Mouse (Mus musculus) lung, embryonic 14.5 days (tissue): ENCODE measurements at regions not wholly inside any gene's neighbourhood (a gene's known extent, or its start where the extent isn't known, plus 50 kb on each side); places are given as distances from the start of the nearest gene placed in this dataset.

ENCODE experiments used
- ATAC-seq: fragments of 200-750 bp; cut with Nextera tagmentation; 2 replicates; pipeline ENCODE4 v1.8.0; 2017; ENCODE audit warnings: mild to moderate bottlenecking, moderate TSS enrichment, moderate library complexity; ENCODE audit not compliant: insufficient read depth
- DNase-seq: peaks from one replicate; pipeline ENCODE4 v3.0.0-alpha.2; 2015
- H3K27ac ChIP-seq: fragments of 300-500 bp; sonication (generic); 2 replicates; pipeline ENCODE4 v1.5.1; 2014; ENCODE audit warnings: low read depth, mild to moderate bottlenecking, moderate library complexity
- H3K27me3 ChIP-seq: fragments of 300-500 bp; sonication (generic); 2 replicates; pipeline ENCODE4 v1.6.1; 2014; ENCODE audit warnings: low read length, control low read depth; ENCODE audit not compliant: insufficient read depth
- H3K36me3 ChIP-seq: fragments of 300-500 bp; sonication (generic); 2 replicates; pipeline ENCODE4 v1.6.1; 2014; ENCODE audit warnings: control low read depth; ENCODE audit not compliant: insufficient read depth
- H3K4me1 ChIP-seq: fragments of 300-500 bp; sonication (generic); 2 replicates; pipeline ENCODE4 v1.6.1; 2014; ENCODE audit warnings: antibody characterized with exemption, control low read depth; ENCODE audit not compliant: insufficient read depth
- H3K4me2 ChIP-seq: fragments of 300-500 bp; sonication (generic); 2 replicates; pipeline ENCODE4 v1.6.1; 2014; ENCODE audit warnings: mild to moderate bottlenecking
- H3K4me3 ChIP-seq: fragments of 300-500 bp; sonication (generic); 2 replicates; pipeline ENCODE4 v1.5.1; 2014; ENCODE audit warnings: low read depth, low read length
- H3K9ac ChIP-seq: fragments of 300-500 bp; sonication (generic); 2 replicates; pipeline ENCODE4 v1.6.1; 2014
- H3K9me3 ChIP-seq: fragments of 300-500 bp; sonication (generic); 2 replicates; pipeline ENCODE4 v1.6.1; 2016; ENCODE audit warnings: low read depth, low read length, control low read depth
- CTCF ChIP-seq: IDR thresholded peaks from 2 replicates; pipeline ENCODE4 v1.5.1; 2016; ENCODE audit warnings: antibody characterized with exemption, low read depth
- WGBS: fragments of 180-500 bp; shearing (Covaris S2); extraction: QIAGEN DNeasy Blood & Tissue Kit; methylation state at CpG from one replicate; pipeline ENCODE4 v1.1.7; 2014; 5-methylcytosine and 5-hydroxymethylcytosine counted together

- Histone ChIP-seq H3K36me3 (no peaks in the 10 kb centered on the region), H3K27me3 (no peaks in the 10 kb centered on the region), H3K4me1 (no peaks in the 10 kb centered on the region), H3K9ac (no peak overlapping the region), H3K27ac (no peak overlapping the region), H3K4me3 (no peak overlapping the region), H3K4me2 (no peak overlapping the region), H3K9me3 (no peaks in the 10 kb centered on the region)
- no peak for TF ChIP-seq CTCF
- WGBS: 84% methylated on average over 3 of the region's 3 CpGs
- DNase-seq (no peak), ATAC-seq (no peak)
Measured at GRCm38 (mm10) chr1:39091638-39092037, 101.9 kb upstream of the Npas2 start.

- Histone ChIP-seq H3K36me3 (no peaks in the 10 kb centered on the region), H3K4me3 (no peak overlapping the region), H3K9me3 (no peaks in the 10 kb centered on the region), H3K4me1 (no peaks in the 10 kb centered on the region), H3K27me3 (no peaks in the 10 kb centered on the region), H3K4me2 (no peak overlapping the region), H3K27ac (no peak overlapping the region), H3K9ac (no peak overlapping the region)
- 73% methylated on average over 4 of the region's 4 CpGs for whole genome bisulfite sequencing
- ATAC-seq (no peak), DNase-seq (no peak)
- TF ChIP-seq CTCF: no peak
Measured at GRCm38 (mm10) chr1:39093291-39093690, 100.2 kb upstream of the Npas2 start.

- no peaks in the 10 kb centered on the region for H3K9me3 ChIP-seq
- TF ChIP-seq CTCF: no peak
- no peak overlapping the region for H3K4me2 ChIP-seq
- ATAC-seq (no peak), DNase-seq (no peak)
- 76% methylated on average over 8 of the region's 8 CpGs for WGBS
- no peak overlapping the region for H3K9ac ChIP-seq
- H3K4me3 ChIP-seq: no peak overlapping the region
- no peaks in the 10 kb centered on the region for H3K36me3 ChIP-seq
- no peaks in the 10 kb centered on the region for H3K27me3 ChIP-seq
- no peaks in the 10 kb centered on the region for H3K4me1 ChIP-seq
- no peak overlapping the region for H3K27ac ChIP-seq
Measured at GRCm38 (mm10) chr1:39094001-39094400, 99.5 kb upstream of the Npas2 start.

GRCm38 (mm10) chr1:39095901-39096300 is 97.6 kb upstream of the Npas2 start:
- Histone ChIP-seq H3K9me3 (no peaks in the 10 kb centered on the region), H3K4me3 (no peak overlapping the region), H3K4me2 (no peak overlapping the region), H3K27me3 (no peaks in the 10 kb centered on the region), H3K27ac (no peak overlapping the region), H3K9ac (no peak overlapping the region), H3K4me1 (no peaks in the 10 kb centered on the region), H3K36me3 (no peaks in the 10 kb centered on the region)
- no peak for TF ChIP-seq CTCF
- ATAC-seq (no peak), DNase-seq (no peak)
- WGBS: 90% methylated on average over 8 of the region's 8 CpGs

- H3K36me3 ChIP-seq: no peaks in the 10 kb centered on the region
- 79% methylated on average over 3 of the region's 3 CpGs for WGBS
- no peak overlapping the region for H3K4me2 ChIP-seq
- H3K27me3 ChIP-seq: no peaks in the 10 kb centered on the region
- DNase-seq (no peak), ATAC-seq (no peak)
- no peak for TF ChIP-seq CTCF
- no peaks in the 10 kb centered on the region for H3K9me3 ChIP-seq
- H3K27ac ChIP-seq: no peak overlapping the region
- H3K4me1 ChIP-seq: no peaks in the 10 kb centered on the region
- no peak overlapping the region for H3K4me3 ChIP-seq
- no peak overlapping the region for H3K9ac ChIP-seq
Measured at GRCm38 (mm10) chr1:39096726-39097125, 96.8 kb upstream of the Npas2 start.

- Histone ChIP-seq H3K36me3 (no peaks in the 10 kb centered on the region), H3K4me2 (no peak overlapping the region), H3K27me3 (no peaks in the 10 kb centered on the region), H3K4me1 (no peaks in the 10 kb centered on the region), H3K27ac (no peak overlapping the region), H3K4me3 (no peak overlapping the region), H3K9ac (no peak overlapping the region), H3K9me3 (no peaks in the 10 kb centered on the region)
- no peak for ATAC-seq
- WGBS: 85% methylated on average over 10 of the region's 10 CpGs
- DNase-seq: no peak
- no peak for TF ChIP-seq CTCF
Measured at GRCm38 (mm10) chr1:39097499-39097898, 96.0 kb upstream of the Npas2 start.

- 89% methylated on average over 5 of the region's 5 CpGs for WGBS
- H3K27me3 ChIP-seq: no peaks in the 10 kb centered on the region
- no peaks in the 10 kb centered on the region for H3K4me1 ChIP-seq
- H3K36me3 ChIP-seq: no peaks in the 10 kb centered on the region
- H3K9ac ChIP-seq: no peak overlapping the region
- DNase-seq (no peak), ATAC-seq (no peak)
- no peak overlapping the region for H3K4me3 ChIP-seq
- H3K9me3 ChIP-seq: no peaks in the 10 kb centered on the region
- no peak overlapping the region for H3K4me2 ChIP-seq
- TF ChIP-seq CTCF: no peak
- no peak overlapping the region for H3K27ac ChIP-seq
Measured at GRCm38 (mm10) chr1:39098154-39098553, 95.4 kb upstream of the Npas2 start.

- 78% methylated on average over 7 of the region's 7 CpGs for WGBS
- H3K4me3 ChIP-seq: no peak overlapping the region
- DNase-seq (no peak), ATAC-seq (no peak)
- no peak overlapping the region for H3K9ac ChIP-seq
- H3K9me3 ChIP-seq: no peaks in the 10 kb centered on the region
- H3K36me3 ChIP-seq: no peaks in the 10 kb centered on the region
- no peak overlapping the region for H3K4me2 ChIP-seq
- H3K27me3 ChIP-seq: no peaks in the 10 kb centered on the region
- H3K27ac ChIP-seq: no peak overlapping the region
- H3K4me1 ChIP-seq: no peaks in the 10 kb centered on the region
- TF ChIP-seq CTCF: no peak
Measured at GRCm38 (mm10) chr1:39099246-39099645, 94.3 kb upstream of the Npas2 start.
